Mouse (Mus musculus): ENCODE data around the gene Txlng. TPM values are rescaled to one million over a fixed set of nuclear protein-coding genes. Genes with fewer than 3 reads are reported as not detected.
A peak's percentile ranks its signal among the peaks of the same experiment; 100 is the strongest.
"Not testable (repeated sequence)": the region's sequence is repeated elsewhere in the genome, so short reads cannot be mapped to it uniquely, and the experiment has no call there.

Txlng gene
- polyA plus RNA-seq, 1 experiment from 2014 or later, result 14.2 TPM

GRCm38 (mm10) chrX:162828783-162829182, 471 bp downstream of the Txlng start:
- no peak for DNase-seq (ENCODE audit: low spot score)
- Histone ChIP-seq H3K4me3 (peak overlapping the region; percentile 69), H3K27me3 (ENCODE audit: insufficient read depth, poor library complexity, severe bottlenecking) (peaks cover 11% of the 10 kb centered on the region; the same call in 1 of the 2 replicates), H3K9me3 (no peaks in the 10 kb centered on the region), H3K4me1 (no peaks in the 10 kb centered on the region), H3K36me3 (no peaks in the 10 kb centered on the region), H3K27ac (peak overlapping the region; percentile 79)
- 21% methylated on average over 20 of the region's 20 CpGs for WGBS

DNA sequence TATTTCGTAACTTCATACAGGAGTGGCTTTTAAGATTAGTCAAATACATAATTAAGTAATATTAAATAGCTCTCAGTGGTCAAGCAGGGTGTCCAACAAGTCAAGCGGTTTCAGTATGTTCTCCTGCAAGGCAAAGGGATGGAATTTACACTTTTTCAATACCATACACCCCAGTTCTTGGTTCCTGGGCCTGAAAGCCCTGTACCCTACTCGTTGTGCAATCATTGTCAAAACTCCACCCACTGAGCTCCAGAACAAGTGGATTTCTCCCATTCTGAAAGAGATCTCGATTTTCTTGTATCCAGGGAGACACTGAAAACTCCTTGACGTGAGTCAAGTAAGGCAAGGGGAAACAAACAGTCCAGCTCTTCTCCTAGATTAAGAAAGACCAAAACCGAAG, 1.2 kb downstream of the Txlng start:
- H3K4me3 ChIP-seq, result peak overlapping the region; percentile 69
- DNase-seq (ENCODE audit: low spot score), result no peak
- H3K27me3 ChIP-seq (ENCODE audit: insufficient read depth, poor library complexity, severe bottlenecking), result peaks cover 11% of the 10 kb centered on the region; the same call in 1 of the 2 replicates
- H3K27ac ChIP-seq, result peak overlapping the region; percentile 79; the same call in 1 of the 2 replicates
- no peaks in the 10 kb centered on the region for H3K9me3 ChIP-seq
- no peaks in the 10 kb centered on the region for H3K36me3 ChIP-seq
- no peaks in the 10 kb centered on the region for H3K4me1 ChIP-seq
- 42% methylated on average over 6 of the region's 6 CpGs for whole genome bisulfite sequencing

DNA sequence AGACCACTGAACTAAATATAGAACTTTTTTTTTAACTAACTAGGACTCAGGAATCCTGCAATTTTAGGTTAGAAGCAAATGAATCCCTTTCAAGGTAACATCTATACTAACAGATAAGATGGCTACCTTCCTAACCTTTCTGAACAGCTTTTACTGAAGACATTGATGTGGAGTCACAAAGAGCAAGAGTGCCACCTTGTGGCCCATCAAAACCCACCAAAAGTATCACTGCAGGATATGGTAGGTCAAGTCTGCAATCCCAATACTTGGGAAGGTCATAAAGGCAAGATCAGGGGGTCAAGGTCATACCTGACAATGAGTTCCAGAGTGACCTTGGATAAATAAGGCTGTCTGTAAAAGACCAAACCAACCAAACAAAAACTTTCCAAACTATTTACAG, 28.9 kb downstream of the Txlng start:
- no peak overlapping the region for H3K27ac ChIP-seq
- no peaks in the 10 kb centered on the region for H3K4me1 ChIP-seq
- no peaks in the 10 kb centered on the region for H3K9me3 ChIP-seq
- no peaks in the 10 kb centered on the region for H3K27me3 ChIP-seq (ENCODE audit: insufficient read depth, poor library complexity, severe bottlenecking)
- no peak for DNase-seq (ENCODE audit: low spot score)
- no peak overlapping the region for H3K4me3 ChIP-seq
- H3K36me3 ChIP-seq, result 0 out of 2 replicates have a peak, but pooled peaks cover 4% of the 10 kb centered on the region

DNA sequence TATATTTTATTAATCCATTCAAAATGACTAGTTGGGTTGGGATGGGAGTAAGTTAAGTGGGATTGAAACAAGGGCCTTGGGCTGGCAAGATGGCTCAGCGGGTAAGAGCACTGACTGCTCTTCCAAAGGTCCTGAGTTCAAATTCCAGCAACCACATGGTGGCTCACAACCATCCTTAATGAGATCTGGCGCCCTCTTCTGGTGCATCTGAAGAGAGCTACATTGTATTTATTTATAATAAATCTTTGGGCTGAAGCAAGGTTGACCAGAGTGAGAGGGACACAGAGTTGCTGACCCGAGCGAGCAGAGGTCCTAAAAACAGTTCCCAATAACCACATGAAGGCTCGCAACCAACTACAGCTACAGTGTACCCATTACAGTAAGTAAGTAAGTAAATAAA, 37.9 kb downstream of the Txlng start:
- not testable (repeated sequence) for H3K4me3 ChIP-seq; H3K4me1 ChIP-seq; H3K27me3 ChIP-seq (ENCODE audit: insufficient read depth, poor library complexity, severe bottlenecking); H3K27ac ChIP-seq; DNase-seq (ENCODE audit: low spot score); H3K9me3 ChIP-seq
- whole genome bisulfite sequencing, result 86% methylated on average over 5 of the region's 5 CpGs
- H3K36me3 ChIP-seq, result peaks cover 14% of the 10 kb centered on the region

GRCm38 (mm10) chrX:162788372-162788771, 40.9 kb downstream of the Txlng start:
- Histone ChIP-seq H3K4me3 (no peak overlapping the region), H3K9me3 (no peaks in the 10 kb centered on the region), H3K27me3 (ENCODE audit: insufficient read depth, poor library complexity, severe bottlenecking) (no peaks in the 10 kb centered on the region), H3K4me1 (no peaks in the 10 kb centered on the region), H3K36me3 (peaks cover 17% of the 10 kb centered on the region), H3K27ac (no peak overlapping the region)
- 62% methylated on average over 1 of the region's 1 CpGs for WGBS
- no peak for DNase-seq (ENCODE audit: low spot score)

DNA sequence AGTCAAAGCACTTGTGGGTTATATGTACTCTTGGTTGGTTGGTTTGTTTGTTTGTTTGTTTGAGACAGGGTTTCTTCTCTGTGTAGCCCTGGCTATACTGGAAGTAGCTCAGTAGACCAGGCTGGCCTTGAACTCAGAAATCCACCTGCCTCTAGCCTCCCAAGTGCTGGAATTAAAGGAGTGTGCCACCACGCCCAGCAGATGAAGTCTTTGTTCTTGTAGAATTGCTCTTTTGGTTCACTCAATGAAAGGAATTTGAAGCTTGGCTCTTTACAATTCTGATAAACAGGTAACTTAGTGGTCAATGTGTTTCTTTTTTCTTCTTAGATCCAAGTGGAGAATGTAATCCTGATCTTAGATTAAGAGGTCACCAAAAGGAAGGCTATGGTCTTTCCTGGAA, 58.5 kb downstream of the Txlng start:
- H3K27ac ChIP-seq, result no peak overlapping the region
- H3K4me1 ChIP-seq, result no peaks in the 10 kb centered on the region
- no peak for DNase-seq (ENCODE audit: low spot score)
- H3K4me3 ChIP-seq, result no peak overlapping the region
- 77% methylated on average over 1 of the region's 1 CpGs for WGBS
- H3K9me3 ChIP-seq, result no peaks in the 10 kb centered on the region
- no peaks in the 10 kb centered on the region for H3K27me3 ChIP-seq (ENCODE audit: insufficient read depth, poor library complexity, severe bottlenecking)
- peaks cover 60% of the 10 kb centered on the region for H3K36me3 ChIP-seq

DNA sequence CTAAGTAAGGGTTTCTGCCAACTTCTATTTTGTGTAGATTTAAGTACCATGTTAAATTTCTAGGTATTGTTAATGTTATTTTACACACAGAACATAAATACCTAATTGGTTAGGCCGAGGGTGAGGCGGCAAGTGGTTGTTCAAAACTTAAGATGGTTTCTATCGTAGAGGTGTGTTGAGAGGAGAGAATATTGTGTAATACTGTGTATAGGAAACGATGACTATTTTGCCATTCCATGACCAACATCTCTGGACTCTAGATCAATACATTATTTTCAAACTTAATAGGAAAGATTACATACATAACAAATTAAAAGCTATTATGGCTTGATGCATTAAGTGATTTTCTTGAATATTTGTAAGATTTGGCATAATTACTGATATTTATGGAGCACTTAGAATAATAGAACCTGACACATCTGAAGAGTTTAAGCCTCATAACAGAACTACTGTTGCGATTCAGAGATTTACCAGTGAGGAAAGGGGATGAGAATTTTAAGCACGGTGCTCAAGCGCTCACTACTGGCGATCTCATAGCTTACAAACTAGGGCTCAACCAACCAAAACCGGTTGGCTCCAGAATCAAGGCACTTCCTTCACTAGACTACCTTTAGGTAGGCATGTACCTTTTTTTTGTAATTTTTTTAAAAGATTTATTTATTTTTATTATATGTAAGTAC, 67.4 kb downstream of the Txlng start:
- H3K27ac ChIP-seq, result 0 out of 2 replicates have a peak overlapping the region, but pooled peaks have one; percentile 94
- WGBS, result 36% methylated on average over 9 of the region's 9 CpGs
- H3K27me3 ChIP-seq (ENCODE audit: insufficient read depth, poor library complexity, severe bottlenecking), result 0 out of 2 replicates have a peak, but pooled peaks cover 16% of the 10 kb centered on the region
- peaks cover 29% of the 10 kb centered on the region for H3K36me3 ChIP-seq
- no peak for DNase-seq (ENCODE audit: low spot score)
- H3K4me1 ChIP-seq, result no peaks in the 10 kb centered on the region
- no peaks in the 10 kb centered on the region for H3K9me3 ChIP-seq
- peak overlapping the region; percentile 72 for H3K4me3 ChIP-seq

DNA sequence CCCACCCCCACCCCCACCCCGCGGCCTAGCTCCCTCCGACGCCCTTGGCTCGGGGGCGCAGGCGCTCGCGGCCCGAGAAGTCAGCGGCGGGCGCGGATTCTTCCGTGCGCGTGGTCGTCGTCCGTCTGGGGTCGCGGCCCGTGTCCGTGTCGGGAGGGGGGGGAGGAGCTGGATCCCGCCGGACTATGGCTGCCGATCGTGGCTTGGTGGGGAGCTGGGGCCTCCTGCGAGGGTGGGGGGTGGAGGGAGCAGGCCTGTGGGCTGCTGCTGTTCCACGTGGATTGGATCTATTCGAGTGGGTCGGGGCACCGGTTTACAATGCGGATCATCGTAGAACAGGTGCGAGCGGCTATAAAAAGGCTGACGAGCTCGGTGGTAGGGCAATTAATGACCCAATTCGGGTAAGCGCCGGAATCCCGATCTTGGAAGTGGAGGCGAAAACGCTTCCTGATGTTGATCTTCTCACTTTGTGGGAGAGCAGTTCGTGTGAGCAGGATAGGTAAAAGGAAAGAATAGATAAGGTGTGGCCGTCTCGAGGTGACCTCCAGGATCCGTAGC, 68.2 kb downstream of the Txlng start:
- Histone ChIP-seq H3K36me3 (peaks cover 22% of the 10 kb centered on the region), H3K27me3 (ENCODE audit: insufficient read depth, poor library complexity, severe bottlenecking) (0 out of 2 replicates have a peak, but pooled peaks cover 16% of the 10 kb centered on the region), H3K9me3 (no peaks in the 10 kb centered on the region), H3K27ac (peak overlapping the region; percentile 94), H3K4me3 (peak overlapping the region; percentile 72), H3K4me1 (no peaks in the 10 kb centered on the region)
- DNase-seq (ENCODE audit: low spot score), result no peak
- WGBS, result 19% methylated on average over 50 of the region's 50 CpGs

DNA sequence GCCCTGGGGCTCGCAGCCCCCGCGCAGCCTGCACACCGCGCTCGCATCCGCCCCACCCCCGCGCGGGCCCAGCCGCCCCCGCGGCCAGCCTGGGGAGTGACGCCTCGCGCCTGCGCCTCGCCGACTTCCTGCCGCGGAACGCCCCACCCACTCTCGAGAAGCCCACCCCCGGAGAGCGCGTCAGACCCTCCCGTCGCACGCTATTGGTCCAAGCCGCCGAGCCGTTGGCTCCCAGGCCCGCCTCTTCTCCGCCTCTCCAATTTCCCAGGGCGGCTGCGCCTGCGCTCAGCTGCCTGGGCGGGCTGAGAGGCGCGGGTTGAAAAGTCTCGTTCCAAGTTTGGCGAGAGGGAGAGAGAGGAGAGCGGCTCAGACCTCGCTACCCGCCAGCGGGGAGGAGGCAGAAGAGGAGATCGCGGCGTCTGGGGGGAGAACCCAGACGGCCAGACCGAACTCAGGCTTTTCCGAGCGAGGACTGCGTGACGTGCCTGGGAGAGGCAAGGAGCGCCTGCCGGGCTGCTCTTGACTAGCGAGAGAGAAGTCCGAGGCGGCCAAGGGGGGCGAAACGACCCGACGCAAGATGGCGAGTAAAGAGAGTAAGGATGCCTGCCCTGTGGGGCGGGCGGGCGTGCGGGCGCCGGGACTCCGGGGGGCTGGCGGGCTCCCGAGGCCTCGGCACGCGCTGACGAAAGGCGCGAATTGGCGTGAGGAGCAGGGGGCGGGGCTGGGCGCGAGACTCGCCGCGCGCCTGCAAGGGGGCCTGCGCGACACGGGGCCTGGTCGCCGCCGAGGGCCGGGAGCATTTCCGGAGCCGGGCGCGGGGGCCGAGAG, 68.9 kb downstream of the Txlng start, which contains the start of gene Rbbp7:
Gene Rbbp7, plus strand, starts transcription at position 288 of the 828 bp plus-strand sequence.
- H3K36me3 ChIP-seq, result peaks cover 19% of the 10 kb centered on the region
- H3K27me3 ChIP-seq (ENCODE audit: insufficient read depth, poor library complexity, severe bottlenecking), result 0 out of 2 replicates have a peak, but pooled peaks cover 16% of the 10 kb centered on the region
- 17% methylated on average over 90 of the region's 100 CpGs for WGBS

DNA sequence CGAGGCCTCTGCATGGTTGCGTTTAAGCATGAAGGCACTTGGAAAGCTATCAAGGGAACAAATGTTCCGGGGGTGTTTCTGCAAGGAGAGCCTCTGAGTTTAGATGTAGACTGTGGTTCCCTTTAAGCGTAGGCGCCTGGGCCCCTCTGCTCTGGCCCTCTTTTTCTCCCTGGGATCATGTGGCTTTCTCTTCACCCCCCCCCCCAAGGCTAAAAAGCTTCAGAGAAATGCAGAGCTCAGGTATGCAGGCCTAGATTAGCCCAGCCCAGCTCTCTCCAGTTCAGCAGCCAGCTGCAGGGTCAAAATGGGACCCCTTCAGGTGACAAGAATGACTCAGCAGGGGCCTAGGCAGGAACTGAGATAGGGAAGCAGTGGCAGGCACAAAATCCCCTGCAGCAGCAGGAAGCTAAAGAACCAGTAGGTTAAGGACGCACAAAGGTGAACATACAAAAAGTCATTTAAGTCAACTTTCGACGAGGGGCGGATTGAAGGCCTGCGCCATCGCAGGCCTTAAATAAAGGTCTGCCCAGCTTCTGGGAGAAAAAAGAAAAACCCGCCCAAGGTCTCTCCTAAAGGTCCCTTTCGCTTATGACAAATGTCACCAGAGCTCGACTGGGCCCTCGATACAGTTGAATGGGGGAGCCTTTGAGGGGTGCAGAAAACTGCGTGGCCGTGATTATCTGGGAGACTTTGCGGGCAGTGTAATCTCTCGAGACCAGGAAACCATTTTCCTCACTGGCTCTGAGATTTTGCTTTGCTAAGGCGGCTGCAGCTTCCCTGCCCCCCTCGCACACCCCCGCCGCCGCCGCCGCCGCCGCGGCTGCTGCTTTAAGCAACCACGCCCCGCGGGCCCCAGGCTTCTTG, 69.8 kb downstream of the Txlng start:
- Histone ChIP-seq H3K27ac (peak overlapping the region; percentile 94), H3K27me3 (ENCODE audit: insufficient read depth, poor library complexity, severe bottlenecking) (0 out of 2 replicates have a peak, but pooled peaks cover 16% of the 10 kb centered on the region), H3K9me3 (no peaks in the 10 kb centered on the region), H3K36me3 (peaks cover 15% of the 10 kb centered on the region), H3K4me3 (peak overlapping the region; percentile 72), H3K4me1 (no peaks in the 10 kb centered on the region)
- 25% methylated on average over 32 of the region's 32 CpGs for WGBS
- peak; percentile 79 for DNase-seq (ENCODE audit: low spot score)

More for the DNA sequence above, 68.9 kb downstream of the Txlng start, which contains the start of gene Rbbp7:
- peak within 1 kb of the TSS; percentile 94 for H3K27ac ChIP-seq
- H3K4me1 ChIP-seq, result no peaks in the 10 kb centered on the region
- peak; percentile 97 for DNase-seq (ENCODE audit: low spot score)
- H3K9me3 ChIP-seq, result no peaks in the 10 kb centered on the region
- H3K4me3 ChIP-seq, result peak within 1 kb of the TSS; percentile 72

GRCm38 (mm10) chrX:162756058-162756457, 73.2 kb downstream of the Txlng start:
- H3K4me1 ChIP-seq, result no peaks in the 10 kb centered on the region
- H3K4me3 ChIP-seq, result no peak overlapping the region
- no peak overlapping the region for H3K27ac ChIP-seq
- no peak for DNase-seq (ENCODE audit: low spot score)
- no peaks in the 10 kb centered on the region for H3K9me3 ChIP-seq
- H3K27me3 ChIP-seq (ENCODE audit: insufficient read depth, poor library complexity, severe bottlenecking), result peaks cover 16% of the 10 kb centered on the region; the same call in 1 of the 2 replicates
- H3K36me3 ChIP-seq, result no peaks in the 10 kb centered on the region
- 50% methylated on average over 7 of the region's 7 CpGs for WGBS

DNA sequence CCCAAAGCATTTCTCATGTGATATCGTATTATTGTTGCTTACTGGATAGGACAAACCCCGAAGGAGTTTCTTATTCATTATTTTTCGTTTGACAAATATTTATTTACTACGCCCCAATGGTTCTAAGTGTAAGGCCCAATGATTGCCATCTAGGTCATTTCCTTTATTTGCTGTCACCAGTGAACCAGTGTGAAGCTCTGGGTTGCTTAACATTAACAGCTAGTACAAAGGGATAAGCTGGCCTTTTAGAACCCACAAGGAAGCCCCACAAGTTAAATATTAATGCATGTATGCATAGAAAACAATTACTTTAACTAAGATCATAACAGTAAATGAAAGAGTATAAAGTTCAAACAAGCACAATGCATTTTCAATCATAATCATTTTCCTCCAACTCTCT, 74.9 kb downstream of the Txlng start:
- no peak for DNase-seq (ENCODE audit: low spot score)
- H3K36me3 ChIP-seq, result no peaks in the 10 kb centered on the region
- H3K27me3 ChIP-seq (ENCODE audit: insufficient read depth, poor library complexity, severe bottlenecking), result no peaks in the 10 kb centered on the region; the same call in 1 of the 2 replicates
- H3K4me3 ChIP-seq, result no peak overlapping the region
- no peak overlapping the region for H3K27ac ChIP-seq
- no peaks in the 10 kb centered on the region for H3K4me1 ChIP-seq
- H3K9me3 ChIP-seq, result no peaks in the 10 kb centered on the region
- 84% methylated on average over 4 of the region's 4 CpGs for WGBS
